Mouse (Mus musculus) heart, embryonic 14.5 days (tissue): ENCODE measurements around the gene Cd300e. TPM values are rescaled to one million over a fixed set of nuclear protein-coding genes. Genes with fewer than 3 reads are reported as not detected.

Experiments
- ATAC-seq: fragments of 200-750 bp; cut with Nextera tagmentation; 2 replicates; pipeline ENCODE4 v1.8.0; 2017; ENCODE audit warnings: low read depth, moderate TSS enrichment; ENCODE audit not compliant: insufficient number of reproducible peaks, insufficient read depth, low FRiP score
- H3K27ac ChIP-seq, 2 experiments: fragments of 200-500 bp in 1 of 2; fragments of 300-500 bp in 1 of 2; sonication (generic) in 1 of 2; replicated peaks in 1 of 2; 2 replicates each; pipeline ENCODE4 v1.5.1; 2012 to 2014; ENCODE audit warnings: low read depth in 2 of 2, low read length in 2 of 2, control low read depth in 1 of 2, mild to moderate bottlenecking in 1 of 2, mixed read lengths in 1 of 2; ENCODE audit not compliant: control insufficient read depth in 1 of 2, insufficient read depth in 1 of 2
- H3K27me3 ChIP-seq: fragments of 300-500 bp; sonication (generic); 2 replicates; pipeline ENCODE4 v1.6.1; 2014; ENCODE audit warnings: mild to moderate bottlenecking, low read length, control low read depth; ENCODE audit not compliant: control insufficient read depth, insufficient read depth
- H3K36me3 ChIP-seq: fragments of 300-500 bp; sonication (generic); 2 replicates; pipeline ENCODE4 v1.6.1; 2014; ENCODE audit warnings: mild to moderate bottlenecking, control low read depth, low read length, mixed read lengths; ENCODE audit not compliant: control insufficient read depth, insufficient read depth
- H3K4me1 ChIP-seq, 2 experiments: fragments of 200-500 bp in 1 of 2; fragments of 300-500 bp in 1 of 2; sonication (generic) in 1 of 2; 2 replicates each; pipeline ENCODE4 v1.6.1; 2012 to 2014; ENCODE audit warnings: low read length in 2 of 2, control low read depth in 1 of 2, mixed read lengths in 1 of 2; ENCODE audit not compliant: control insufficient read depth in 2 of 2, insufficient read depth in 2 of 2
- H3K4me2 ChIP-seq: fragments of 300-500 bp; sonication (generic); 2 replicates; pipeline ENCODE4 v1.6.1; 2014; ENCODE audit warnings: mild to moderate bottlenecking, low read length
- H3K4me3 ChIP-seq, 2 experiments: fragments of 200-500 bp in 1 of 2; fragments of 300-500 bp in 1 of 2; sonication (generic) in 1 of 2; 2 replicates each; pipeline ENCODE4 v1.5.1; 2012 to 2014; ENCODE audit warnings: low read length in 2 of 2, mild to moderate bottlenecking in 2 of 2, control low read depth in 1 of 2, low read depth in 1 of 2, moderate library complexity in 1 of 2; ENCODE audit not compliant: control insufficient read depth in 1 of 2, insufficient read depth in 1 of 2
- H3K9ac ChIP-seq: fragments of 300-500 bp; sonication (generic); 2 replicates; pipeline ENCODE4 v1.6.1; 2014; ENCODE audit warnings: mild to moderate bottlenecking, low read length
- H3K9me3 ChIP-seq: fragments of 300-500 bp; sonication (generic); 2 replicates; pipeline ENCODE4 v1.6.1; 2016; ENCODE audit warnings: low read length, control low read depth; ENCODE audit not compliant: control insufficient read depth
- WGBS: fragments of 180-500 bp; shearing (Covaris S2); extraction: QIAGEN DNeasy Blood & Tissue Kit; methylation state at CpG from one replicate; pipeline ENCODE4 v1.1.7; 2014; 5-methylcytosine and 5-hydroxymethylcytosine counted together
- polyA plus RNA-seq: library from polyadenylated mRNA; unstranded; fragments of >200 nt; fragmentation: Nextera tagmentation; extraction: Ambion mirVana; gene quantifications from 2 replicates; pipeline ENCODE4 v1.2.1, GENCODE M21; 2014

Gene Cd300e
- polyA plus RNA-seq, 1 experiment from 2014 or later = not detected

- Histone ChIP-seq H3K9me3 (no peaks in the 10 kb centered on the region), H3K4me1 (no peaks in the 10 kb centered on the region), H3K27me3 (peaks cover 19% of the 10 kb centered on the region), H3K27ac (no peak overlapping the region), H3K4me2 (no peak overlapping the region), H3K9ac (no peak overlapping the region), H3K36me3 (no peaks in the 10 kb centered on the region), H3K4me3 (no peak overlapping the region)
- WGBS = 59% methylated on average over 3 of the region's 3 CpGs
- ATAC-seq = no peak
Observed at GRCm38 (mm10) chr11:115081373-115081772, 19.4 kb upstream of the Cd300e start.

- H3K36me3 ChIP-seq = no peaks in the 10 kb centered on the region
- ATAC-seq = no peak
- no peak overlapping the region for H3K9ac ChIP-seq
- WGBS = 32% methylated on average over 13 of the region's 13 CpGs
- H3K27me3 ChIP-seq = peaks cover 19% of the 10 kb centered on the region
- no peaks in the 10 kb centered on the region for H3K9me3 ChIP-seq
- no peak overlapping the region for H3K27ac ChIP-seq
- no peak overlapping the region for H3K4me2 ChIP-seq
- H3K4me1 ChIP-seq = no peaks in the 10 kb centered on the region
- no peak overlapping the region for H3K4me3 ChIP-seq
Observed at GRCm38 (mm10) chr11:115080886-115081285, 18.9 kb upstream of the Cd300e start.

- WGBS = 68% methylated on average over 5 of the region's 5 CpGs
- H3K9me3 ChIP-seq = no peaks in the 10 kb centered on the region
- no peaks in the 10 kb centered on the region for H3K4me1 ChIP-seq
- no peaks in the 10 kb centered on the region for H3K36me3 ChIP-seq
- no peak for ATAC-seq
- H3K27me3 ChIP-seq = peaks cover 7% of the 10 kb centered on the region; the same call in 1 of the 2 replicates
- H3K4me3 ChIP-seq = no peak overlapping the region
- H3K9ac ChIP-seq = no peak overlapping the region
- no peak overlapping the region for H3K27ac ChIP-seq
- H3K4me2 ChIP-seq = no peak overlapping the region
Observed at GRCm38 (mm10) chr11:115078680-115079079, 16.7 kb upstream of the Cd300e start.

- H3K27ac ChIP-seq = no peak overlapping the region
- no peak overlapping the region for H3K9ac ChIP-seq
- H3K9me3 ChIP-seq = no peaks in the 10 kb centered on the region
- no peak for ATAC-seq
- H3K4me2 ChIP-seq = no peak overlapping the region
- H3K4me3 ChIP-seq = no peak overlapping the region
- H3K27me3 ChIP-seq = peaks cover 3% of the 10 kb centered on the region; the same call in 1 of the 2 replicates
- H3K4me1 ChIP-seq = no peaks in the 10 kb centered on the region
- H3K36me3 ChIP-seq = no peaks in the 10 kb centered on the region
- WGBS = 93% methylated on average over 1 of the region's 1 CpGs
Observed at GRCm38 (mm10) chr11:115077436-115077835, 15.5 kb upstream of the Cd300e start.

- Histone ChIP-seq H3K9me3 (no peaks in the 10 kb centered on the region), H3K27ac (no peak overlapping the region), H3K4me1 (peaks cover 4 to 5% of the 10 kb centered on the region in 2 experiments; a peak in 3 of 4 replicates), H3K4me3 (no peak overlapping the region), H3K36me3 (no peaks in the 10 kb centered on the region), H3K9ac (no peak overlapping the region), H3K4me2 (no peak overlapping the region), H3K27me3 (no peaks in the 10 kb centered on the region)
- WGBS = 52% methylated on average over 5 of the region's 5 CpGs
- no peak for ATAC-seq
Observed at GRCm38 (mm10) chr11:115075859-115076258, 13.9 kb upstream of the Cd300e start.

- Histone ChIP-seq H3K9ac (no peak overlapping the region), H3K4me3 (no peak overlapping the region), H3K4me1 (peaks cover 4 to 5% of the 10 kb centered on the region in 2 experiments; a peak in 3 of 4 replicates), H3K9me3 (no peaks in the 10 kb centered on the region), H3K27ac (no peak overlapping the region), H3K36me3 (no peaks in the 10 kb centered on the region), H3K4me2 (no peak overlapping the region), H3K27me3 (no peaks in the 10 kb centered on the region)
- WGBS = 62% methylated on average over 7 of the region's 7 CpGs
- no peak for ATAC-seq
Observed at GRCm38 (mm10) chr11:115075407-115075806, 13.4 kb upstream of the Cd300e start.

GRCm38 (mm10) chr11:115073002-115073401, 11.0 kb upstream of the Cd300e start:
- no peak overlapping the region for H3K4me3 ChIP-seq
- no peaks in the 10 kb centered on the region for H3K36me3 ChIP-seq
- H3K9me3 ChIP-seq = no peaks in the 10 kb centered on the region
- no peak overlapping the region for H3K9ac ChIP-seq
- no peak overlapping the region for H3K27ac ChIP-seq
- no peaks in the 10 kb centered on the region for H3K27me3 ChIP-seq
- H3K4me1 ChIP-seq = peaks cover 4 to 5% of the 10 kb centered on the region in 2 experiments; a peak in 3 of 4 replicates
- H3K4me2 ChIP-seq = no peak overlapping the region
- 60% methylated on average over 5 of the region's 5 CpGs for WGBS
- ATAC-seq = no peak

GRCm38 (mm10) chr11:115071631-115072294, 9.8 kb upstream of the Cd300e start:
- H3K4me2 ChIP-seq = peak overlapping the region; percentile 23; the same call in 1 of the 2 replicates
- no peaks in the 10 kb centered on the region for H3K36me3 ChIP-seq
- H3K9ac ChIP-seq = no peak overlapping the region
- H3K9me3 ChIP-seq = no peaks in the 10 kb centered on the region
- H3K27ac ChIP-seq = peak overlapping the region in 1 of 2 experiments; percentile 14; a peak in 1 of 4 replicates
- WGBS = 26% methylated on average over 14 of the region's 14 CpGs
- H3K4me1 ChIP-seq = peaks cover 4 to 5% of the 10 kb centered on the region in 2 experiments; a peak in 3 of 4 replicates
- H3K27me3 ChIP-seq = no peaks in the 10 kb centered on the region
- H3K4me3 ChIP-seq = no peak overlapping the region
- no peak for ATAC-seq
